Mouse (Mus musculus) retina, embryonic 14.5 days (tissue): ENCODE measurements around the gene Cebpg.

ENCODE experiments used
- DNase-seq: peaks from one replicate; pipeline ENCODE4 v3.0.0-alpha.2; 2015; ENCODE audit warnings: low spot score

Cebpg gene

DNA sequence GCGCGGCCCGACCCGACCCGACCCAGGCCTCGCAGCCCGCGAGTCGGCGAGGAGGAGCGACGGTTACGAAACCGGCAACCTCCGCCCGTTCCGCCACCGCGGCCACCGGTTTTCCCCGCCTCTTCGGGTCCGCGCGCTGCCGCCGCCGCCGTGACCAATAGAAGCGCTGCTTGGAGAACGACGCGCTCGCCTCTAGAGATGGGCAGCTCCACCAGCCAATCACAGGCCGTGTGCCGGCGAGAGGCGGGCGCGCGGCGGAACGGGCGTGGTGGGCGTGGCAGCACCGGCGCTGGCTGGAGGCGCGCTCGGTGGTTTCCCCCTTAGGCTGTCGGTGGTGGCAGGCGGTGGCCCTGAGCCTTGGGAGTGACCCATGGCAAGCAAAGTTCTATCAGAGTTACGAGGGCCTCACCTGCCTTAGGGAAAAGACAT lies at the start of gene Cebpg:
Gene Cebpg (minus strand): TSS at position 138 of the 429 bp plus-strand sequence.
- peak; percentile 96 for DNase-seq

DNA sequence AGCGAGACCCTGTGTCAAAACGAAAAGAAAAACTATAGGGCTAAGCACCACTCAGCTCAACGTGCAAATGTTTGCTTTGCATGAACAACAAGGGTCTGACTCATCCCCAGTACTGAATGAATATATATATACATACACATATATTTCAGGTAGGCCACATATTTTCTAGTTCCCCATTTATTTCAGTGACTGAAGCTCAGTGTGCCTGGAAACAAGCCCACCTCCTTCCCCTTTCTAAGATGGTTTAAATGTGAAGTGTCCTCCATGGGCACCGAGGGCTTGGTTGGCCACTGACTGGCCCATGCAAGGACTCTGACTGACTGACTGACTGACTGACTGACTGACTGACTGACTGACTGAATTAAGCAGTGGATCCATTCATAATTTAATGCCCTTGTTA lies 43.2 kb upstream of the Cebpg start:
- no peak for DNase-seq

DNA sequence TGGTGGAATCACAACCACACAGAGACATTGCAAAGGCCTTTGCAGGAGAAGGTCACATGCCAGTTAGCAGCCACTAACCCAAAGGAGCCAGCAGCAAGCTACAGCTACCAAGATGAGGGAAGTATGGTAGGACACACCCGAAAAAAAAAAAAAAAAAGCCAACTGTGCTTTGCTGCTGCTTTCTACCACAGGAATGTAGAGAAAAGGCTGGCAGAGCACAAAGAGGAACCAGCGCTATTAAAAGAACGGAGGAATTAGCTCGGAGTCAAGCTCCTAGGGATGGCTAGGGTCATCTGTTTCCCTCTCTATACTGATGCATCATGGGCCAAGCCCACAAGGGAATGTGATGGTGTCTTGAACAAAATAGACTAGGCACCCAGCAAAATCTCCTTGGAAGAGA lies 42.4 kb upstream of the Cebpg start:
- DNase-seq, result no peak

DNA sequence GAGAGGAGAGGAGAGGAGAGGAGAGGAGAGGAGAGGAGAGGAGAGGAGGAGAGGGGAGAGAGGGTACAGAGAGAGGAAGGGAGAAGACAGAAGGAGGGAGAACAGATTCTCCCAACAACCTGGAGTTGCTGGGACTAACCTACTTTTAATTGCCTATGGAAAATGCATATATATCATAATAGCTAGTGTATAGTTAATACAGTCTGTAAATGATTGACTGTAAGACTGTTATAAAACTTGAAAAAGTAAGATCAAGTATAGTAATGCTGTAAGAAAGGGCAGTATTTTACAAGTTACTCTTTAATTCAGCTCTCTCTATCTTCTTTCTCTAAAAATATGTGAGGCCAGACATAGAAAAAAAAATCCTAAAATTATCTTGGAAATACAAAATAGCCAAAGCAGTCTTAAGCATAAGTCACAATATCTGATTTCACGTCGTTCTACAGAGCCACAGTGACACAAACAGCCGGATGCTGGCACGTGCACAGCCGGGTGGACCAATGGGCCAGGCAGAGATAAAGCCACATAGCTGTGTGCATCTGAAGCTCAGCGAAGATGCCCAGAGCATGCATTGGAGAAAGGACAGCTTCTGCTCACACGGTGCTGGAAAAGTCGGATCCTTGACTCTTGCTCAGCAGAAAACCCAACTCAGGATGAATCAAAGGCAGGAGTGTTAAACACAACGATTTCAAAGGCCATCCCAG lies 38.8 kb upstream of the Cebpg start:
- DNase-seq, result no peak

DNA sequence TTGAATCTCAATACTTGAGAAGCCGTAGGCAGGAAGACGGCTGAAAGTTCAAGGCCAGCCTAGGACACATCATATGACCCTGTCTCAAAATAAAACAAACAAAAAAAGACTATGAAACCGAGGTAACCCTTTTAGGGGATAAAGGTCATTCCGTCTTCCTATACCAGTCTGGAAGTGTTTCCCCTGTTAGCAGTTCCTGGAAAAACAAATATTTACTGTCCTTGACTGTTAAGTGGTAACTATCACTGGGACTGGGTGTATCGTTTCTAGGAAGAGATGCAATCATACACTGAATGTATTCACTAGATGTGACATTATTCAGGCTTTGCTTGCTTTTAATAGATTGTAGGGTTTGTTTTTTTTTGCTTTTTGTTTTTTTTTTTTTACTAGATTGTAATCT lies 34.2 kb upstream of the Cebpg start:
- DNase-seq, result no peak

DNA sequence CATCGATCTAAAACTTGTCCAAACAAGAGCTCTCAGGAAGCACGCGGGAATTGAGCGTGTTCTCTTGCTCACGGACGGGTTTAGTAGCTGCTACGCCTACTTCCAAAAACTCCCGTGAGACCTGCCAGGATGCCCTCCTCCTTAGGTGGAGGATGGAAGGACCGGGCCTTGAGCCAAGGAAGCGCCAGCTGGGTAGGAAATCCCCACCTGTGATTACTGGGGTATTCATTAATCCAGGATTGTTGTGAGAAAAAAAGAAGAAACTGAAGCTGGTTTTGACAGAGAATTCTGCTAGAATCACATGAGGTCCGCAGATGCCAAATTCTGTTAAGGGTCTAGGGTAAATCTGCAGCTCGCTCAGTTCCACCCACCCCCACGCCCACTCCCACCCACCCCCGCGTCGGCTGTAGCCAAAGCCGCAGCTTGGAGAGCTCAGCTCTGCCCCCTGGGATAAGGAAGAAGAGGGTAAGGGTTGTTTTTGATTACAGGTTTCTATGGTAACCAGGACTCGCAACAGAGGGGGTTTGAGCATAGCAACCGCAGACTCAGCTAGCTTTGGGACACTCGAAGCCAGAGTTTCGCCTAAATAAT lies 30.0 kb upstream of the Cebpg start:
- peak; percentile 74 for DNase-seq

DNA sequence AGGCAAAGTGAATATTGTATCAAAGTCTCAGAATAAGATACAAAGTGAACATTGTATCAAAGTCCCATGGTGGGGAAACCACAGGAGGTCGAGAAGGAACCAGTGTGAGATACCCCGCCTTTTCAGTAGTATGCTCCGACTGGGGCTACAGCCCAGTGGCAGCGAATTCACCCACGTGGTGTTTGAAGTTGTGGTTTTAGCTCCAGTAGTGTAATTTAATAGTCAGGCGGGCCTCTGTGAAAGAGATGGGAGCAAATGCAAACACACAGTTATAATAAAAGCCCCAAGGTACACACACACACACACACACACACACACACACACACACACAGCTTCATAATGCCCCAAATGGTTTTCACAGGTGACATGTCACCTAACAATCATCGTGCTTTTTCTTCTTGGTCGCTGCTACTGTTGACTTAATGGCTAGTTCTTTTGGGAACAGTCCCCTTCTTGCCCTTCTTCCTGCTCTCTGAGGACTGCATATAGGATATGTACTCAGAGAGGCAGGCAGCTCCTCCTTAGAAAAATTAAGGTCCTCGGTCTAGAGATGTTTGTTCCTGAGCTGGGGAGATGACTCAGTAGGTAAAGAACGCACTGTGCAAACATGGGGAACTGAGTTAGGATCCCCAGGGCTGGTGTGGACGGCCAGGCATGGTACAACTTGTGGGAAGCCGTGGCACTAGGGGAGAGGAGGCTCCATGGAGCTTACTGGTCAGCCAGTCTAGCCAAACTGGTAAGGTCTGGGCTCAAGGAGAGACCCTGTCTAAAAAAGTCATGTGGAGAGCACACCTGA lies 28.4 kb upstream of the Cebpg start:
- DNase-seq, result no peak

DNA sequence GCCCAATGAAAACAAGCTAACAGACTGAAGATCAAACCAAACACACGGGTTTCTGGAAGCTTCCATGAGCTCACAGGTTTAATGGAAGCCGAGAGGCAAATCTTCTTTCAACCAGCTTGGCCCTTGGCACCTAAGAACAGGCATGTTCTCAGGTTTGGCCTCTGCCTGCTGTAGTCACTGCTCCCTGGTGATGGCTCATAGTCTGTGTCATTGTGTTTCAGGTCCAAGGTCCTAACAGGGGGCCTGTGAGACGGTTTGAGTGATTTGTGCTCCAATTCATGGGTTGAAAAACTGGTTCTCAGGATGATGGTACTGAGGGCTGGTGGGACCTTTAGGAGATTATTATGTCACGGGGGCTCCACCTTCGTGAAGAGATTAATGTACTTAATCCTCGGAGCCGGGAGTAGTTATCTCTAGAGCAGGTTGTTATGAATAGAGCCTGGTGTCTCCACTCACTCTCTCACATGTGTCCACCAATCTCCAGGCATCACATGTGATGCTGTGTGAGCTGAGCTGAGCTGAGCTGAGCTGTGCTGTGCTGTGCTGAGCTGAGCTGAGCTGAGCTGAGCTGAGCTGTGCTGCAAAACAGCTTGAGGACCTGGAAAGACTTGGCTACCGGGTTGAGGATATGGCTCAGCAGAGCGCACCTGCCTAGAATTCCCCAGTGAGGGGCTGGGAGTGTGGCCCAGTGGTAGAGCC lies 25.2 kb upstream of the Cebpg start:
- no peak for DNase-seq

DNA sequence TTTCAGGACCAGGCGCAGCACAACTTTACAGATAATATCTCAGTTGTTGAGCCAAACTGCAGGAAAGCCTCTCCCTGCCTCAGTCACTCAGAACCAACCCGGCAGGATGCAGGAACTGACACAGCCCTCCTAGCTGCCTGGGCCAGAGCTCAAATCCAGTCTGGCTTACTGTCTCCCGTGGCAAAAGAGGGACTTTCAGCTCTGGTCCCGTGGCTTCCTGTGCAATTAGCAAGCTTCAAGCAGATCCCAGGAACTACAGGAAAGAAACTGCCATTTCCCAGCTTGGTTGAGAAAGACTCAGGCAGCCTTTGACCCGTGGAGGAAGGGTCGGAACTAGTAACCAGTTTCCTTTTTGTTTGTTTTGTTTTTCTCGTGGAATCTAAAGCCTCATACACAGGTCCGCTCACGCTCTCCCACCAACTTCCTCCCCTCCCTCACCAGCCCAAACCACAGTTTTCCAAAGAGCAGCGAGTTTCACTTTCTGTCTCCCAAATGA lies 24.5 kb upstream of the Cebpg start:
- no peak for DNase-seq

DNA sequence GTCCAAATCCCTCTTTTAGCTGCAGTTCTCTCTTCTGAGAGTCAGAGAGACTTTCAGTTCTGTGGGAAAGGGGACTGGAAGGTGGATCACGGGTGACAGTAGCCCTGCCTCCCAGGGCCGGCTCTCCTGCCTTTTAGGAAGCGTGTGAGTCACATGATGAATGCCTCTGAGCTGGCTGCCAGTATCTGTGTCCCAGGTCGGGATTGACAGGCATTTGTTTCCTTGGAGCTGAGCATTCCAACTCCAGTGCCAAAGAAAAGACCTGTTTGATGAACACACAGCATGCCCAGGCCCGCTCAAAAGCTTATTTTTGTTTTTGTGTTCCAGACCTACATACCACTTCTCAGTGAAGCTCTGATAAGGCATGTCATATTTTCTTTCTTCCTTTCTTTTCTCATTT lies 20.3 kb upstream of the Cebpg start:
- no peak for DNase-seq

DNA sequence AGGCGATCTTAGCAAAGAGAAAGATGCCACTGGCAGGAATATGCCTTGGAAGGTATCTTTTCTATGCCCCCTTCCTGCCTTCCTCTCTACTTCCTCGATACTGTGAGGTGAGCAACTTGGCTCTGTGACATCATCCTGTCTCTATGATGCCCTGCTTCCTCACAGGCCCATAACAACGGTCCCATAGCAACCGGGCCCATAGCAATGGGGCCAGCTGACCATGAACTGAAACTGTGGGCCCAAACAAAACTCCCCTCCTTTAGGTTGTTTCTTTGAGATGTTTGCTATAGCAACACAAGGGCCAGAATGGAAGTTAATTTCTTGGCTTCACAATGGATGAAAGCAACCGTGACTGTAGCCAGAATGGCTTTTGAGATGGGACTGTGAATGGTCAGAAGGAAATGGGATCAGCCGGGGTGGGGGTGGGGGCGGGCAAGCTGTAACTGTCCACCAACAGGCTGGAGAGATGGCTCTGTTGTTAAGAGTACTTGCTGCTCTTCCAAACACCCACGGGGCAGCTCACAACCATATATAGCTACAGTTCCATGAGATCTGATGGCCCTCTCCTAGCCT lies 10.4 kb upstream of the Cebpg start:
- no peak for DNase-seq

DNA sequence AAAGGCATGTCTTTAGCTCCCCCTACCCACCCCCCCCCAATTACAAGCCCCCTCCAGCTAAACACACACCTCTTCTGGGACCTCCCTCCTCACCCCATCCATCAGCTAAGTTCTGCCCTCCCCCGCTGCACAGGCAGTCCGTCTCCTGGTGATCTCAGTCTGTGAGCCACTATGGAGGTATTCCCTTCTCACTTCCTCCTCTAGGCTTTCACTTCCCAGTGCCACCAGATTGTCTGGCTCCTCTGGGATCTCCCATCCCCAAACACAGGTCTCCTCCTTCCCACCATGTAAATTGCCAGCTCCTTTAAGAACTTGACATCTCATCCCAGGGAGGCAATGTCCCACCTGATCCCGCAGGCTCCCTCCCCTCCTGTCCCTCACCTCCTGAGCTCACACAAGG lies 9.6 kb upstream of the Cebpg start:
- no peak for DNase-seq

DNA sequence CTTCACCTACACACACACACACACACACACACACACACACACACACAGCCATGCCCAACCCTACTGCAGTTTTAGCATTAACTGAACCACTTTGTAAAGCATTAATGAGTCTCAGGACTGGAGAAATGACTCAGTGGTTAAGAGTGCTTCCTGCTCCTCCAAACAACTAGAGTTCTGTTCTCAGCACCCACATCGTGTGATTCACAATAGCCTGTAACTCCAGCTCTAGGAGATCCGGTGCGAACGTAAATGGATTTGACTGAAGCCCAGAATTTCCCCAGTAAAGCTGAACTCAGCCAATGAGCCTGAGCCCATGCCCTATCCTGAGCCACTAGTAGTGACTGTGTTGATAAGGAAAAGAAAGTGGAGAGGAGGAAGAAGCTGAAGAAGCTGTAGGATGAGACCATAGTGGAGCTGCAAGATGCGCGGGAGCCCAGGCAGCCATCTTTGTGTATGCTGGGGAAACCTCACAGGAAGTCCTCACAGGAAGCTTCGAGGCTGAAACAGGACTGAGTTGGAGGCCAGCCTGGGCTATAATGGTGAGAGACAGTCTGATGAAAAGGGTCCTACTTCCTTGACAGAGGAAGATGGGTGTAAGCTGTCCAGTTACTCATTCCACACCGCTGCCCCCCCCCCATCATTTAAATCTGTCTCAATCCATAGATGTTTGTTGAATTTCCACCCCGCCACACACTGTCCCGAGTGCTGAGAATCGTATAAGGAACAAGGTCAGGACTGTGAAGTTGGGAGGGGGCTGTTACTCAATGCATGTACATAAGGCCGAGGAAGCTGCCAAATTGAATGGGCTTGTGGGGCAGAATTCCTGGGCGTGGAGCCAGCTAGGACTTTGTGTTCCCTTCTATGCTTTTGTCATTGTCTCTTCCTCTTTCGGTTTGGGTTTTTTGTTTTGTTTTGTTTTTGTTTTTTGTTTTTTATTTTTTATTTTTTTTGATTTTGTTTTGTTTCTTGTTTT lies 8.2 kb upstream of the Cebpg start:
- DNase-seq, result no peak

DNA sequence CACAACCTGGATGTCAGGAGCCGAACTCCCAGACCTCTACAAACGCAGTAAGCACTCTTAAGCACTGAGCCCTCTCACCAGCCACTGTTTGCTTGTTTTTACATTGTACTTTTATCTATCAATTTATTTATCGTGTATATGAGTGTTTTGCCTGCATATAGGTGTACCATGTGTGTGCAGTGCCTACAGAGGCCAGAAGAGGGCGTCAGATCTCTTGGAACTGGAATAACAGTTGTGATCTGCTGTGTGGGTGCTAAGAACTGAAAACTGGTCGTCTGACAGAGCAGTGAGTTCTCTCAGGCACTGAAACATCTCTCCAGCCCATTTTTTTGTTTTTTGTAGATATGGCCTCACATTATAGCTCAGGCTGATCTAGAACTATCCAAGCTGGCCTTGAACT lies 3.1 kb upstream of the Cebpg start:
- DNase-seq, result no peak

DNA sequence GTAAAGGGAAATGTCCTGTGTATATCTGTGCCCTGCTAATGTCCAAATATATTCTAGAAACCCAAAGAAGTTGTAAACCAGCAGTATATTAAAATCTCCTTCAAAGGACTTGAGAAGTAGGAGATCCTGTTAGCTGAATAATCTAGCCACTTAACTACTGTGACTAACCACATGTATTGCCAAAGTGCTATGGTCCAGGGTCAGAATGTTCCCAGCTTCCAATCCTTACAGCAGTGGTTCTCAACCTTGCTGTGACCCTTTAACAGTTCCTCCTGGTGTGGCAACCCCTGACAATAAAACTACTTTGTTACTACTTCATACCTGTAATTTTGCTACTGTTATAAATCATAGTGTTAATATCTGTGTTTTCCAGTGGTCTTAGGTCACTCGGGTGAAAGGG lies 2.0 kb upstream of the Cebpg start:
- no peak for DNase-seq

DNA sequence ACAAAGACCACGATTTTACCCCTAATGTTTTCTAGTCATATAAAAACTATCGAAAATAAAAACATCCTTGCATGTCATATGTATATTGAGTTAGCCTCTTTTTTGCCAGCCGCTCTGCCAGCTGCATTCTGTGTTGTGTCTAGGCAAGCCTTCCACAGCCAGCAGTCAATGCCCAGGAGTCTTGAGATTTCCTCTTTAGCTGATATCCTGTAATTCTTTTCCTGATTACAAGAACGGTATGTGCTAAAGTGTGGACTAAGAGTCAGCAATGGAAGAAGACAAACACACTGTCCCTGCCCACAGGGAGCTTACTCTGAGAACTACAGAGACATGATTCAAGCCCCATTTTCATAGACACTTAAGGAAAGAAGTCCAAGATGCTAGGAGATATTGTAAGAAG lies 1.2 kb upstream of the Cebpg start:
- no peak for DNase-seq

DNA sequence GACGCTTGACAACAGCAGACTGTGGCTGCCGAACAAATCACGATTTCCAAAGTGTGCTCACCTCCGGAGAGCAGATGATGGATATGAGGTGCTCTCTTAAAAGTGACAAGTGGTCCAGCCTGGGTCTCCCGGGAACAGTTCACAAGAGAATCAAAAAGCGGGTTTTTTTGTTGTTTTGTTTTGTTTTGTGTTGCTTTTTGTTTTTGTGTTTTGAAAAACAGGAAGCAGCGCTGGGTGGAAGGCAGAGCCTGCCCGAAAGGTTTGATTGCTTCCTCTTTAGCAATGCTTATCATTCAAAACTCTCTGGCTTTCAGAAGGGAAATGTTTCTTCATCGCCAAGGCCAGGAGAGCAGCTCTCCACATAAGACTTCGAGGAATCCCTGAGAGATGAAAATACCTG lies 626 bp upstream of the Cebpg start:
- DNase-seq, result no peak

DNA sequence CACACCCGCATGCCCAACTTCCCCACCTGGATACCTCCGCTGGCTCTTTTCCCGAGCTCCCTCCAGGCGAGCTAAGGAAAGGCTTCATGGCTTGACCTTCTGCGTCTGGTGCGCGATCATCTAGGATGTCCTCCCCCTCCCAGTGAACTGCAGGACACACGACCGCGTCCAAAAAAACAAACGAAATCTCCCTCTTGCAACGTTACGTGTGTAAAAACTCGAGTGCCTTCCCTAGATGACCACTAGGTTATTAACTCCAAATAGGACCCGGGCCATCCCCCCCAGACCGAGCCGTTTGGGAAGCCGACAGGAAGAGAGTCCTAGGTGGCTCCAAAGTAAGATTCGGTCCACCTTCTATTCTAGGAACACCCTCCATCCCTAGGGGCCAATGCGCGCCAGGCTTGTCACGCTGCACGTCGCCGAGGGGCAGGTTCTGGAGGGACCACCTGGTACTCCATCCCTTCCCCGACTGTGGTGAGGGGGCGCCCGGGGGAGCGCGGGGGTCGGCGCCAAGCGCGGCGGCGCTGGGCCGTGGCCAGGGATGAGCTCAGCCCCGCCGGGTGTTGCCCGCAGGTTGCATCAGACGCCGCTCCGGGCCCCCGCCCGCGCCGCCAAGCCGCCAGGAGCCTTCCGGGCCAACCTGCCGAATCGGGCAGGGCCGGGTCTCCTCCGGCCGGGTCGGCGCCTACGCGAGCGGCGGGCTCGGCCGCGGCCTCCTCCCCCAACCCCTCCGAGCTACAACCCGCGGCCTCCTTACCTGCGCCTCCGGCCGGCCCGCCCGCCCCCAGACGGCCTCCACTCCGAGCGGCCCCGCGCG lies 546 bp downstream of the Cebpg start:
- peak; percentile 56 for DNase-seq

DNA sequence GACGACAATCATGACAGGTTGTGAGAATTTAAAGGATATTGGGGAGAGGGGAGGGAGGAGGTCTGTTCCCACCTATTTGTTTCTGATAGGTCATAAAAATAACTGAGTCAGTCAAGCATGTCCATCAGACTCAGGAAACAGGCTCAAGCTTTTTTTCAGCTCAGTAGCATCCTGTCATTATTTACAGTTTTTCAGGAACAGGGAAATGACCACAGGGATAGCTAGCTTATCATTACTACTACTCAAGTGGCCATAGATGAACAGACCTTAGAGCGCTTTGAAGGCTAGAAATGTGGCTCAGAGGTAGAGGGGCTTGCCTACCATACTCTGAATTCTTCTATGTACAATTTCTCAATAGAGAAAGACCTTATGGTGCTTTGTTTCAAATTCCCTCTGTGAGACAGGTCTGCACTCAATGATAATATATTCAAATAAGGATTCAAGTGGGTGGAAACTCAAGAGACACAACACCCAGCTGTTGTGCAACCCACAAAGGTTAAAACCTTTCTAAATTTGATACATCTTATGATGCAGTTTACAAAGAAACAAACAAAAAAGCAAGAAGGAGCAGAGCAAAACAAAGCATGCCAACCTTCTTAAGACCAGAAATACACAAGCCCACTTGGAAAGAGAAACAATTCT lies 1.3 kb downstream of the Cebpg start:
- DNase-seq, result no peak

DNA sequence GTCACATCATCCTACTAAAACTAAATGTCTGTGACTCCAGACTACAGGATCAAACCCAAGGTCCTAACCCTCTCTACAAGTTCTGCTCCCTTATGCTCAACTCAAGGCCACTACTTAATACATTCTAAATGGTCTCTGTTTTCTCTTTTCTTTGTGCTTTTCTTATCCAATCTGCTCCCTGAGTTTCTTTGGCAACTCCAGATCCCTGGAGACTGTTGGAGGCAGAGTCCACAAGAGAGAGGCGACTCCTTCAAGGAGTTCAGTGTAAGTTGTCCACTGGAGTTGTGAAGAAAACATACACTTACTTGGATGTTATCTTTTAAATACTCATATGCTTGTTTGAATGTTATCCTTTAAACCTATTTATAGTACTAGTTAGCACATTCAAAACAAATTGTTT lies 2.1 kb downstream of the Cebpg start:
- no peak for DNase-seq
